8 mouse cellular contexts compared by ENCODE assay signal in the genomic region with DNA sequence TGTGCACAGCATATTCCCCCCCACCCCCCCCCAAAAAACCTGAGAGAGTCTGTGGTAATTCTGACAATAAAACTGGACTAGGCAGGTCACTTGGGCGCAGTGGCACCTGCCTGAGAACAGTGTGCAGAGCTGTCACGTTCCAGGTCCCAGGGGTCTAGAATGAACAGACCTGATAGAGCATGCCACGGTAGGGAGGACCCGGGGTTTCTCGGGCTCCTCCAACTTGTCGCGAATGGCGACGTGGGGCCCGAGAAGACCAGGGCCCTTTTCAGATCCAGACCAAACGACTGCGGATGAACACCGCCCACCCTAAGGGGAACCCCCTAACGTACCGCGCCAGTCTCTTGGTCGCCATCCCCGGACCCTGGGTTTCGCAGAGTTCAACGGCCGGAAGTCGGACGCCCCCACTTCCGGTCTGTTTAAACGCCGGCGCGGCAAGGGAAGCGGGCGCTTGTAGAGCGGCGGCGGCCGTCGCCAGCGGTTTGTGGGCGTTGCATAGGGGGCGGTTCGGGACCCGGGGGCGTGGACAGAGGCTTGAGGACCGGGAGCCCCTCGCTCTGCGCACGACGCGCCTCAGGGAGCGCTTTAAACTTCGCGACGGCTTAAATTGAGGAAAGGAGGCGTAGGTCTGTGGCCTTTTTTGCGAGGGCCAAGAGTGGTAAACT. TPM values are rescaled to one million over a fixed set of nuclear protein-coding genes. Genes with fewer than 3 reads are reported as not detected.
DNase-seq lines count a peak whose midpoint lies in the region; ATAC-seq and TF ChIP-seq lines count a peak whose summit lies in the region.

A gene (plus strand): TSS at position 421 of the 665 bp plus-strand sequence.
A gene (minus strand): TSS at position 473 of the 665 bp plus-strand sequence.

- peak within 1 kb of the TSS; percentile 94 for H3K27ac ChIP-seq in forebrain, embryonic 10.5 days
- peak within 1 kb of the TSS; percentile 81 for H3K27ac ChIP-seq in heart, embryonic 15.5 days
- H3K27ac ChIP-seq in liver, embryonic 16.5 days (ENCODE audit: low read length) = peak within 1 kb of the TSS; percentile 84
- H3K27ac ChIP-seq in neural tube, embryonic 12.5 days = no peak within 1 kb of the TSS
- peak within 1 kb of the TSS; percentile 70 for H3K27ac ChIP-seq in stomach, postnatal 0 days (replicated peaks)

- H3K36me3 ChIP-seq in E14TG2a.4 (ENCODE audit: insufficient read depth, low read length) = peaks cover 31% of the 10 kb centered on the region
- H3K36me3 ChIP-seq in forebrain, embryonic 10.5 days (replicated peaks) = peaks cover 36% of the 10 kb centered on the region
- peaks cover 23% of the 10 kb centered on the region for H3K36me3 ChIP-seq in heart, embryonic 15.5 days
- H3K36me3 ChIP-seq in liver, embryonic 16.5 days (ENCODE audit: control insufficient read depth, insufficient read depth) = peaks cover 8% of the 10 kb centered on the region
- peaks cover 12% of the 10 kb centered on the region for H3K36me3 ChIP-seq in neural tube, embryonic 12.5 days
- H3K36me3 ChIP-seq in stomach, postnatal 0 days (ENCODE audit: control insufficient read depth, insufficient read depth, low read length) = no peaks in the 10 kb centered on the region

- WGBS in forebrain, embryonic 10.5 days = under 1% methylated on average over 53 of the region's 53 CpGs
- WGBS in heart, embryonic 15.5 days = under 1% methylated on average over 53 of the region's 53 CpGs
- under 1% methylated on average over 49 of the region's 53 CpGs for WGBS in liver, embryonic 16.5 days (ENCODE audit: insufficient replicate concordance)
- under 1% methylated on average over 53 of the region's 53 CpGs for WGBS in neural tube, embryonic 12.5 days
- WGBS in stomach, postnatal 0 days = under 1% methylated on average over 47 of the region's 53 CpGs

- TF ChIP-seq EP300 in stomach, postnatal 0 days (optimal IDR thresholded peaks at IDR 0.05) = no peak

- DNase-seq in c-Kit-positive CD71-negative TER-119-negative erythroid progenitor cells, embryonic 14.5 days (ENCODE audit: low read depth) = peak; percentile 88
- peak; percentile 94 for DNase-seq in forebrain, embryonic 10.5 days (ENCODE audit: extremely low spot score, low spot score)
- peak; percentile 92 for DNase-seq in kidney, postnatal 14 days
- DNase-seq in stomach, postnatal 0 days (ENCODE audit: low spot score) = peak; percentile 90

- H3K4me3 ChIP-seq in E14TG2a.4 (replicated peaks; ENCODE audit: low read length) = peak within 1 kb of the TSS; percentile 88
- peak within 1 kb of the TSS; percentile 76 for H3K4me3 ChIP-seq in forebrain, embryonic 10.5 days
- H3K4me3 ChIP-seq in heart, embryonic 15.5 days = peak within 1 kb of the TSS; percentile 76
- peak within 1 kb of the TSS; percentile 84 for H3K4me3 ChIP-seq in liver, embryonic 16.5 days (ENCODE audit: low read depth, low read length)
- peak within 1 kb of the TSS; percentile 69 for H3K4me3 ChIP-seq in neural tube, embryonic 12.5 days
- peak within 1 kb of the TSS; percentile 80 for H3K4me3 ChIP-seq in stomach, postnatal 0 days (ENCODE audit: low read depth, low read length)

- no peak for TF ChIP-seq CTCF in E14TG2a.4 (conservative IDR thresholded peaks at IDR 0.05; ENCODE audit: low read length)
- peak; percentile 24; the same call in 1 of the 2 replicates for TF ChIP-seq CTCF in stomach, postnatal 0 days (IDR thresholded peaks at IDR 0.05; ENCODE audit: low read depth)

- ATAC-seq in heart, embryonic 15.5 days (replicated peaks; ENCODE audit: insufficient number of reproducible peaks, insufficient read depth, low FRiP score, low read depth) = peak; percentile 99
- ATAC-seq in liver, embryonic 16.5 days (ENCODE audit: low read depth) = peak; percentile 98
- peak; percentile 98 for ATAC-seq in neural tube, embryonic 12.5 days (ENCODE audit: low FRiP score, low read depth)
- ATAC-seq in stomach, postnatal 0 days (ENCODE audit: low FRiP score, low TSS enrichment) = peak; percentile 98

- no peaks in the 10 kb centered on the region for H3K9me3 ChIP-seq in E14TG2a.4 (ENCODE audit: low read length)
- H3K9me3 ChIP-seq in forebrain, embryonic 10.5 days = no peaks in the 10 kb centered on the region
- no peaks in the 10 kb centered on the region for H3K9me3 ChIP-seq in heart, embryonic 15.5 days (replicated peaks)
- H3K9me3 ChIP-seq in liver, embryonic 16.5 days (replicated peaks; ENCODE audit: control insufficient read depth, low read length) = no peaks in the 10 kb centered on the region
- no peaks in the 10 kb centered on the region for H3K9me3 ChIP-seq in neural tube, embryonic 12.5 days
- no peaks in the 10 kb centered on the region for H3K9me3 ChIP-seq in stomach, postnatal 0 days (ENCODE audit: control insufficient read depth, low read length)

- H3K9ac ChIP-seq in heart, embryonic 15.5 days = peak within 1 kb of the TSS; percentile 76
- H3K9ac ChIP-seq in liver, embryonic 16.5 days (ENCODE audit: low read depth, low read length) = peak within 1 kb of the TSS; percentile 89
- H3K9ac ChIP-seq in neural tube, embryonic 12.5 days = peak within 1 kb of the TSS; percentile 76
- peak within 1 kb of the TSS; percentile 80 for H3K9ac ChIP-seq in stomach, postnatal 0 days (ENCODE audit: low read length)

- peaks cover 21% of the 10 kb centered on the region for H3K4me1 ChIP-seq in E14TG2a.4 (replicated peaks; ENCODE audit: low read depth, low read length)
- H3K4me1 ChIP-seq in forebrain, embryonic 10.5 days = peaks cover 25% of the 10 kb centered on the region
- H3K4me1 ChIP-seq in heart, embryonic 15.5 days (replicated peaks) = peaks cover 5% of the 10 kb centered on the region; the same call in 1 of the 2 replicates
- H3K4me1 ChIP-seq in liver, embryonic 16.5 days (ENCODE audit: control insufficient read depth, low read depth, low read length) = peaks cover 8% of the 10 kb centered on the region
- H3K4me1 ChIP-seq in neural tube, embryonic 12.5 days = peaks cover 15% of the 10 kb centered on the region; the same call in 1 of the 2 replicates
- H3K4me1 ChIP-seq in stomach, postnatal 0 days (replicated peaks; ENCODE audit: control insufficient read depth, insufficient read depth) = no peaks in the 10 kb centered on the region

- H3K27me3 ChIP-seq in E14TG2a.4 (ENCODE audit: insufficient read depth, low read length) = no peaks in the 10 kb centered on the region
- H3K27me3 ChIP-seq in forebrain, embryonic 10.5 days (ENCODE audit: poor library complexity, severe bottlenecking) = no peaks in the 10 kb centered on the region
- H3K27me3 ChIP-seq in heart, embryonic 15.5 days = no peaks in the 10 kb centered on the region
- no peaks in the 10 kb centered on the region for H3K27me3 ChIP-seq in liver, embryonic 16.5 days (ENCODE audit: control insufficient read depth, insufficient read depth, low read depth, low read length)
- H3K27me3 ChIP-seq in neural tube, embryonic 12.5 days (replicated peaks) = no peaks in the 10 kb centered on the region
- no peaks in the 10 kb centered on the region for H3K27me3 ChIP-seq in stomach, postnatal 0 days (ENCODE audit: control insufficient read depth, insufficient read depth, low read length)

- peak within 1 kb of the TSS; percentile 76 for H3K4me2 ChIP-seq in heart, embryonic 15.5 days
- H3K4me2 ChIP-seq in liver, embryonic 16.5 days (ENCODE audit: low read depth, low read length) = peak within 1 kb of the TSS; percentile 86
- peak within 1 kb of the TSS; percentile 88 for H3K4me2 ChIP-seq in neural tube, embryonic 12.5 days (replicated peaks)
- H3K4me2 ChIP-seq in stomach, postnatal 0 days (replicated peaks; ENCODE audit: low read depth) = peak within 1 kb of the TSS; percentile 92

RNA-seq across cellular contexts. Expression of the first gene that starts in this region (rescaled TPM):
- 25.5 and 27.3 TPM in 2 replicates for polyA plus RNA-seq in forebrain, embryonic 10.5 days (2016; fragmentation: Nextera tagmentation; extraction: Ambion mirVana)
- polyA plus RNA-seq in heart, embryonic 15.5 days (2015; fragmentation: Nextera tagmentation; extraction: Ambion mirVana) = 11.2 and 21.6 TPM in 2 replicates
- polyA plus RNA-seq in liver, embryonic 16.5 days (2015; fragmentation: Nextera tagmentation; extraction: Ambion mirVana) = 11.9 and 13.7 TPM in 2 replicates
- polyA plus RNA-seq in neural tube, embryonic 12.5 days (2016; fragmentation: Nextera tagmentation; extraction: Ambion mirVana) = 16.0 TPM in 2 replicates
- polyA plus RNA-seq in stomach, postnatal 0 days (2015; fragmentation: Nextera tagmentation; extraction: Ambion mirVana) = 4.4 and 4.8 TPM in 2 replicates

RNA-seq across cellular contexts. Expression of the second gene that starts in this region (rescaled TPM):
- 34.6 and 36.0 TPM in 2 replicates for polyA plus RNA-seq in forebrain, embryonic 10.5 days (2016; fragmentation: Nextera tagmentation; extraction: Ambion mirVana)
- polyA plus RNA-seq in heart, embryonic 15.5 days (2015; fragmentation: Nextera tagmentation; extraction: Ambion mirVana) = 12.0 TPM in 2 replicates
- 11.0 and 12.0 TPM in 2 replicates for polyA plus RNA-seq in liver, embryonic 16.5 days (2015; fragmentation: Nextera tagmentation; extraction: Ambion mirVana)
- polyA plus RNA-seq in neural tube, embryonic 12.5 days (2016; fragmentation: Nextera tagmentation; extraction: Ambion mirVana) = 26.2 and 27.9 TPM in 2 replicates
- 6.2 and 6.3 TPM in 2 replicates for polyA plus RNA-seq in stomach, postnatal 0 days (2015; fragmentation: Nextera tagmentation; extraction: Ambion mirVana)
